Mouse (Mus musculus) urinary bladder, adult 2 months (tissue): ENCODE measurements around the gene Tprn. TPM values are rescaled to one million over a fixed set of nuclear protein-coding genes. Genes with fewer than 3 reads are reported as not detected.

Experiments used
- DNase-seq: peaks from one replicate; pipeline ENCODE4 v3.0.0; 2022; ENCODE audit warnings: low spot score
- polyA plus RNA-seq: library from polyadenylated mRNA; depleted of rRNA; stranded (reverse); fragments of >200 nt; gene quantifications from 2 replicates; pipeline ENCODE4 v1.2.3, GENCODE M21; 2012; rRNA removed

The Tprn gene
- polyA plus RNA-seq, 1 experiment = 8.0 TPM

- no peak for DNase-seq
These were observed 30.4 kb downstream of the Tprn start for GRCm38 (mm10) chr2:25292856-25293255.

- no peak for DNase-seq
These were observed 31.3 kb downstream of the Tprn start for GRCm38 (mm10) chr2:25293706-25294105.

- DNase-seq = no peak
These were observed 34.7 kb downstream of the Tprn start for GRCm38 (mm10) chr2:25297093-25297492.

- DNase-seq = no peak
These were observed 35.6 kb downstream of the Tprn start for GRCm38 (mm10) chr2:25298046-25298445.

GRCm38 (mm10) chr2:25303452-25303851 lies 41.0 kb downstream of the Tprn start:
- DNase-seq = no peak

- DNase-seq = no peak
These were observed 41.7 kb downstream of the Tprn start for GRCm38 (mm10) chr2:25303931-25304656.

GRCm38 (mm10) chr2:25304657-25305541 lies 42.5 kb downstream of the Tprn start:
- DNase-seq = no peak

- no peak for DNase-seq
These were observed 43.4 kb downstream of the Tprn start for GRCm38 (mm10) chr2:25305587-25306359.

GRCm38 (mm10) chr2:25310180-25310579 lies 47.8 kb downstream of the Tprn start:
- no peak for DNase-seq

- DNase-seq = no peak
These were observed 48.6 kb downstream of the Tprn start for GRCm38 (mm10) chr2:25310969-25311368.

GRCm38 (mm10) chr2:25311491-25311891 lies 49.1 kb downstream of the Tprn start:
- no peak for DNase-seq

GRCm38 (mm10) chr2:25318119-25318966 lies 55.9 kb downstream of the Tprn start:
- DNase-seq = no peak

GRCm38 (mm10) chr2:25318971-25319773 lies 56.8 kb downstream of the Tprn start, which contains the start of gene Grin1:
Gene Grin1 (minus strand): TSS chr2:25319187.
- DNase-seq = peak; percentile 40

Other genes starting within 250 kb of the Tprn start
- 87.4 and 114 TPM in 2 replicates for gene Nsmf, start 208.3 kb upstream of the Tprn start, polyA plus RNA-seq
- gene Entpd8, start 182.3 kb upstream of the Tprn start, polyA plus RNA-seq = 0.03 and 0.07 TPM in 2 replicates
- 0.13 and 0.18 TPM in 2 replicates for gene Noxa1, start 167.5 kb upstream of the Tprn start, polyA plus RNA-seq
- gene Nrarp, start 81.9 kb upstream of the Tprn start, polyA plus RNA-seq = 50.1 and 60.0 TPM in 2 replicates
- 22.6 and 25.3 TPM in 2 replicates for gene Tor4a, start 65.7 kb upstream of the Tprn start, polyA plus RNA-seq
- 55.4 and 60.6 TPM in 2 replicates for gene Nelfb, start 51.1 kb upstream of the Tprn start, polyA plus RNA-seq
- gene Stpg3, start 48.0 kb upstream of the Tprn start, polyA plus RNA-seq = not detected in 2 replicates
- 0.08 and 0.10 TPM in 2 replicates for gene Fam166a, start 43.9 kb upstream of the Tprn start, polyA plus RNA-seq
- gene Tubb4b, start 37.9 kb upstream of the Tprn start, polyA plus RNA-seq = 510 and 610 TPM in 2 replicates
- gene Slc34a3, start 28.3 kb upstream of the Tprn start, polyA plus RNA-seq = 0.03 TPM in 1 of 2 replicates, not detected in the other
- 0.13 and 0.19 TPM in 2 replicates for gene Rnf224, start 25.8 kb upstream of the Tprn start, polyA plus RNA-seq
- 12.9 and 14.1 TPM in 2 replicates for gene Rnf208, start 20.4 kb upstream of the Tprn start, polyA plus RNA-seq
- gene Cysrt1, start 20.2 kb upstream of the Tprn start, polyA plus RNA-seq = 2.0 and 2.5 TPM in 2 replicates
- 21.0 and 23.8 TPM in 2 replicates for gene AL732309.1, start 15.8 kb upstream of the Tprn start, polyA plus RNA-seq
- 30.7 and 34.2 TPM in 2 replicates for gene Tmem203, start 7.2 kb upstream of the Tprn start, polyA plus RNA-seq
- 58.8 and 84.8 TPM in 2 replicates for gene Ssna1, start 9.8 kb downstream of the Tprn start, polyA plus RNA-seq
- 84.5 and 88.3 TPM in 2 replicates for gene Anapc2, start 9.9 kb downstream of the Tprn start, polyA plus RNA-seq
- not detected in 2 replicates for gene Tmem210, start 25.5 kb downstream of the Tprn start, polyA plus RNA-seq
- gene Lrrc26, start 27.3 kb downstream of the Tprn start, polyA plus RNA-seq = 7.0 and 8.2 TPM in 2 replicates
- gene Grin1, start 56.6 kb downstream of the Tprn start, polyA plus RNA-seq = 1.1 TPM in 2 replicates
- gene Man1b1, start 69.7 kb downstream of the Tprn start, polyA plus RNA-seq = 15.2 and 22.8 TPM in 2 replicates
- gene Dpp7, start 93.7 kb downstream of the Tprn start, polyA plus RNA-seq = 36.0 and 37.3 TPM in 2 replicates
- 36.8 and 38.3 TPM in 2 replicates for gene Uap1l1, start 103.1 kb downstream of the Tprn start, polyA plus RNA-seq
- gene Sapcd2, start 109.7 kb downstream of the Tprn start, polyA plus RNA-seq = 1.6 and 2.5 TPM in 2 replicates
- 104 and 107 TPM in 2 replicates for gene Entpd2, start 133.3 kb downstream of the Tprn start, polyA plus RNA-seq
- gene Npdc1, start 136.7 kb downstream of the Tprn start, polyA plus RNA-seq = 103 and 126 TPM in 2 replicates
- 0.19 and 0.29 TPM in 2 replicates for gene Fut7, start 160.6 kb downstream of the Tprn start, polyA plus RNA-seq
- 6.3 and 16.4 TPM in 2 replicates for gene Abca2, start 166.1 kb downstream of the Tprn start, polyA plus RNA-seq
- gene Clic3, start 194.2 kb downstream of the Tprn start, polyA plus RNA-seq = 0.69 and 2.2 TPM in 2 replicates
- 50.8 and 61.1 TPM in 2 replicates for gene Paxx, start 198.5 kb downstream of the Tprn start, polyA plus RNA-seq
- 0.38 and 0.74 TPM in 2 replicates for gene Ptgds, start 207.4 kb downstream of the Tprn start, polyA plus RNA-seq
- gene Lcn12, start 231.3 kb downstream of the Tprn start, polyA plus RNA-seq = not detected in 2 replicates
- 15.1 and 36.1 TPM in 2 replicates for gene Fbxw5, start 238.1 kb downstream of the Tprn start, polyA plus RNA-seq
- 2.3 and 2.4 TPM in 2 replicates for gene C8g, start 239.1 kb downstream of the Tprn start, polyA plus RNA-seq